Mouse (Mus musculus) layer of hippocampus, adult 2 months (tissue): ENCODE measurements around the gene Mymx. TPM values are rescaled to one million over a fixed set of nuclear protein-coding genes. Genes with fewer than 3 reads are reported as not detected.

Source experiments
- DNase-seq, 2 experiments: peaks; one replicate each; pipeline ENCODE4 v3.0.0; 2022; ENCODE audit warnings: low spot score in 2 of 2
- H3K27ac ChIP-seq: fragments of 200-600 bp; 2 replicates; pipeline ENCODE4 v1.8.1; 2022
- H3K4me3 ChIP-seq: fragments of 200-600 bp; 2 replicates; pipeline ENCODE4 v1.8.1; 2022; ENCODE audit warnings: mild to moderate bottlenecking
- CTCF ChIP-seq: fragments of 200-600 bp; conservative IDR thresholded peaks from 2 replicates; pipeline ENCODE4 v1.8.1; 2022; ENCODE audit warnings: antibody characterized with exemption, mild to moderate bottlenecking, moderate library complexity
- total RNA-seq, 2 experiments: library from RNA; stranded (reverse); gene quantifications; 2 replicates each; pipeline ENCODE4 v1.2.3; 2021

Mymx gene
- total RNA-seq, 2 experiments from 2014 or later: not detected

DNA sequence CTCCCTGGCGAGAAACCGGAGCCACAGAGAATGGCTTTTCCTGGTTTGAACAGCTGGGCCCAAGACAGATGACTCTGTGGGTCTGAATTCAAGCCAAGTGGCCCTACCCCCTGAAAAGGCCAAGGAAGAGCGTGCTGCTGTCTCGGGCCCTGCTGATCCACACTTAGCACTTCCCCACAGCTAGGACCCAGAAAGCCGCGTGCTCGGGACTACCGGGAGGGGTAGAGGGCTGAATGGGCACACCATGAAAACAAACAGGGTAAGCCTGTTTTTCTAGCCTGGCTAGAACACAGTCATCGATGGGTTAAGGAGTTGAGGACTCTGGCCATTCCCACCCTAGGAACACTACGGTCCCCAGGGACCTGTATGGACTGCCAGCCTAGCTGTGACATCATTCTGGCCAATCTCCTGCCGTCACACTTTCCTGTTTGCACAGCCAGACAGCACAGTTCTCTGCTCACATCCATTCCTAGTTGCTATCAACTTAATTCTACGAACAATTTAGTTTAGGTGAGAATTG lies 20.9 kb downstream of the Mymx start:
- DNase-seq: no peak
- peak overlapping the region; percentile 43; the same call in 1 of the 2 replicates for H3K27ac ChIP-seq
- TF ChIP-seq CTCF: no peak
- no peak overlapping the region for H3K4me3 ChIP-seq

DNA sequence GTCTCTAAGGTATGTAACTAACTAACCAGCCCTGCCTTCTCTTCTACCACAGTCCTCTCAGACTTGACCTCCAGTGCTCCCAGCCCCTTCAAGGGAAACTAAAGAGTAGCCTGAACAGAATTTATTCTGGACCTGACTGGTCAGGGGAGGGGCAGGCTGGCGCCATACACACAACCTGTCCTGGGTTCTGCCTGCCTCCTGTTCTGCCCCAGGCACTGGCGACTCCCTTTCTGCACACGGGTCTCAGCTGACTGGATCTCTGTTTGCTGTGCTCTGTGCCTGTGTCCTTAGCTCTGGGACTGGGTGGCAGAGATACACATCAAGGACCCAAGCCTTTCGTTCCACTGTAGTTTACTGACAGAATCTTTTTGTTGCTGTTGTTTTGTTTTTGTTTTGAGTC lies 22.3 kb downstream of the Mymx start:
- TF ChIP-seq CTCF: no peak
- Histone ChIP-seq H3K27ac (no peak overlapping the region), H3K4me3 (no peak overlapping the region)
- no peak for DNase-seq

DNA sequence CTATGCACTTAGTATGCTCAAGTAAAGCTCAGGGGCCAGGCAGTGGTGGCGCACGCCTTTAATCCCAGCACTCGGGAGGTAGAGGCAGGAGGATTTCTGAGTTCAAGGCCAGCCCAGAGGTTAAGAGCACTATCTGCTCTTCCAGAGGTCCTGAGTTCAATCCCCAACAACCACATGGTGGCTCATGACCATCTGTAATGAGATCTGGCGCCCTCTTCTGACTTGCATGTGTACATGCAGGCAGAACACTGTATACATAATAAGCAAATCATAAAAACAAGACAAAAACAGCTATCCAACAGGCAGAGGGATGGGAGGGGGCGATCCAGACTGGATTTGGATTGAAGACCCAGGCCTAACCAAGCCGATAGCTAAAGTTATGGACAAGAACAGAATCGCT lies 23.1 kb downstream of the Mymx start:
- Histone ChIP-seq H3K4me3 (no peak overlapping the region), H3K27ac (no peak overlapping the region)
- TF ChIP-seq CTCF: peak; percentile 72
- no peak for DNase-seq

DNA sequence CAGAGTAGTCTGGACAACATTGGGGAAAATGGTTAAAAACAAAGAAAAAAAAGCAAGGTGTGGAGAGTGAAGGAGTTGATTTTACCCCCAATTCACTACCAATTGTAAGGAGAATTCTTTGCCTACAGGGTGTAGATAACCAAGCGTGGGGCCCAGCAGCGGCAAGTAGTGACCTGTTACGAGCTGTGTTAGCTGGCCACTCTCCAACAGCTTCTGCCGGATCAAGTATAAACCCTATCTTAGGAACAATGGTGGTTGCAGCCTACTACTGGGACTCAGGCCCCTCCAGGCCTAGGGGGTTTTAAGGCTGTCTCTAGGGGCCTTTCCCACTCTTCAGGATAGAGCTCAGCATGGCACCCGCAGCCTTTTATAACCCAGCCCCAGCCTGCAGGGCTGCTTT lies 23.7 kb downstream of the Mymx start:
- TF ChIP-seq CTCF: no peak
- no peak overlapping the region for H3K4me3 ChIP-seq
- H3K27ac ChIP-seq: no peak overlapping the region
- no peak for DNase-seq

GRCm38 (mm10) chr17:45575123-45575897 lies 26.6 kb downstream of the Mymx start:
- no peak for DNase-seq
- no peak for TF ChIP-seq CTCF
- Histone ChIP-seq H3K27ac (peak overlapping the region; percentile 99), H3K4me3 (no peak overlapping the region)

DNA sequence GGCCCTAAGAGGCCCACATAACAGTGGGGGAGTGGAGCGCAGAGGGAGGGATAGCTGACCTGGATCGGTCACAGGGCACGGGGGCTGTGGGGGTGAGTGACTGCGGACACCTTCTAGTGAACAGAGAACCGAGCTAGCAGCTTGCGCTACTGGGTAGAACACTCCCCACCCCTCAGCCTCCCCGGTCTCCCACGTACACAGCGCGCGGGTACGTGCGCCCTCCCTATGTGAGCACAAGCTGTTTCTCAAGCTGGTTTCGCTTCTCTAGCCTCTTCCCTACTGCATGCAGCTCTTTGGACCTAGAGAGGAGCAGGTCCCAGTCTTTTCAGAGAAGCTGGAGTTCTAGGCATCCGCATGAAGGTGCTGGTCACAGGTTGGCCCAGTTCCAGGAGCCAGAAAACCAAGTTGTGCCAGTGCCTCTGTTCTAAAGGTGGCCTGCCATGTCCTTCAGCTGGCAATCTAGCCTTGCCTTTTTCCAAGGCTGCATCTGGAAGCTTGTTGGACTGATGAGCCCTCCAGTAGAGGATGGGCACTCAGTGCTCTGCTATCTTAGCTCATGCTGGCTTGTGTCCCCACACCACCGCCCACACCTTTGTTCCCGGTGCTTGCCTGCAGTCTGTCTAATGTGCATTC lies 27.7 kb downstream of the Mymx start:
- no peak for TF ChIP-seq CTCF
- H3K27ac ChIP-seq: peak overlapping the region; percentile 99

GRCm38 (mm10) chr17:45573780-45574123 lies 28.1 kb downstream of the Mymx start:
- peak; percentile 95 to 96 for DNase-seq

More for the DNA sequence above, 27.7 kb downstream of the Mymx start:
- peak overlapping the region; percentile 94 for H3K4me3 ChIP-seq
- peak; percentile 85 to 91 for DNase-seq

GRCm38 (mm10) chr17:45573087-45573779 lies 28.7 kb downstream of the Mymx start, which contains the start of gene Hsp90ab1:
Gene Hsp90ab1, minus strand, starts transcription at chr17:45573271.
- no peak for TF ChIP-seq CTCF
- Histone ChIP-seq H3K27ac (peak within 1 kb of the TSS; percentile 99), H3K4me3 (peak within 1 kb of the TSS; percentile 94)
- DNase-seq: peak; percentile 98 to 99

More at GRCm38 (mm10) chr17:45573780-45574123, 28.1 kb downstream of the Mymx start:
- TF ChIP-seq CTCF: no peak
- H3K4me3 ChIP-seq: peak overlapping the region; percentile 94
- H3K27ac ChIP-seq: peak overlapping the region; percentile 99

DNA sequence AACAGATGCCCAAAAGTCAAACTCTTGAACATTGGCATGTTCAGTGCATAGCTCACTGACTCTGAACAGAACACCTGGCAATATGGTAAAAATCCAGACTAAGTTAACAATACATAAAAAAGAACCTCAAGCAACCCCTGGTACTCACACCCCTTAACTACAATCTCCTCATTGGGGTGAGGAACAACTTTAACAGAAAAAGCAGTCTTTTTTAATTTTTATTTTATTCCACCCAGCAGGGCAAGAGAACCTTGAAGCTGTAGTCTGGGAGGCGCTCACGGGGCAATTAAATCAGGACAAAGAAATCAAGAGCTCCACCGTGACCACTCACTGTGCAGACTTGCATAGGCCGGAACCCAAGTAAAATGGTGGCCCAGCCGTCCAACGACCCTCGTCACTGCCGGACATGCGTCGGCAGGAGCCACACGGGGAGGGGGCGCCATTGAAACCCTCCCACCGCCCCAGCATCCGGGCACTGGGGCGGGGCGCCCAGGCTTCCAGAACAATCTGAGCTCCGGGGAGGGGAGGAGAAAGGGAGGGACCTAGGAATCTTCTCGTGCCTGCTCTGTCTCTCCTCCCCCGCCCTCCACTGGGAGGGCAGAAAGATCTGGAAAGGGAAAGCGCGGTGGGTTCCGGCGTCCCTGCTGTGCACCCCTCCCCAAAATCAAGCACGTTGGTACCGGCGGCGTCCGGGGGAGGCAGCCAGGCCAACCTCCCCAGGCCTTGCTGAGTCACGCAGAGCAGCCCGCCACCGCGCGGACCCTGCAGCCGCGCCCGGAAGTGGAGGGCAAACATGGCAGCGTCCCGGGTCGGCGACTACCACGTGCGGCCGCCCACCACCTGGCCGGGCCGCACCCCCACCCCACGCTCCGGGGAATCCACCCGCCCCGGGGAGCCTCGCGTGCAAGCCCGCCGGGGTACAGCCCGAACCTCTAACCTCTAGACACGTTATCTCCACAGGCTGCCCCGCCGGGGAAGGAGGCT lies 29.5 kb downstream of the Mymx start:
- Histone ChIP-seq H3K4me3 (peak overlapping the region; percentile 94), H3K27ac (peak overlapping the region; percentile 99)
- DNase-seq: peak; percentile 71 to 81
- peak; percentile 45 for TF ChIP-seq CTCF

- H3K27ac ChIP-seq: no peak overlapping the region
- TF ChIP-seq CTCF: no peak
- no peak for DNase-seq
- H3K4me3 ChIP-seq: peak overlapping the region; percentile 16
These were observed 31.9 kb downstream of the Mymx start for GRCm38 (mm10) chr17:45569999-45570398.

- no peak for TF ChIP-seq CTCF
- DNase-seq: no peak
- Histone ChIP-seq H3K27ac (no peak overlapping the region), H3K4me3 (no peak overlapping the region; the same call in 1 of the 2 replicates)
These were observed 32.9 kb downstream of the Mymx start for GRCm38 (mm10) chr17:45568990-45569389.

GRCm38 (mm10) chr17:45567162-45567601 lies 34.7 kb downstream of the Mymx start:
- no peak overlapping the region for H3K27ac ChIP-seq
- no peak for DNase-seq
- H3K4me3 ChIP-seq: no peak overlapping the region
- TF ChIP-seq CTCF: no peak
